Mouse (Mus musculus): Measurements from ENCODE around the gene Pin4.
A peak's percentile ranks its signal among the peaks of the same experiment; 100 is the strongest.

Gene Pin4

DNA sequence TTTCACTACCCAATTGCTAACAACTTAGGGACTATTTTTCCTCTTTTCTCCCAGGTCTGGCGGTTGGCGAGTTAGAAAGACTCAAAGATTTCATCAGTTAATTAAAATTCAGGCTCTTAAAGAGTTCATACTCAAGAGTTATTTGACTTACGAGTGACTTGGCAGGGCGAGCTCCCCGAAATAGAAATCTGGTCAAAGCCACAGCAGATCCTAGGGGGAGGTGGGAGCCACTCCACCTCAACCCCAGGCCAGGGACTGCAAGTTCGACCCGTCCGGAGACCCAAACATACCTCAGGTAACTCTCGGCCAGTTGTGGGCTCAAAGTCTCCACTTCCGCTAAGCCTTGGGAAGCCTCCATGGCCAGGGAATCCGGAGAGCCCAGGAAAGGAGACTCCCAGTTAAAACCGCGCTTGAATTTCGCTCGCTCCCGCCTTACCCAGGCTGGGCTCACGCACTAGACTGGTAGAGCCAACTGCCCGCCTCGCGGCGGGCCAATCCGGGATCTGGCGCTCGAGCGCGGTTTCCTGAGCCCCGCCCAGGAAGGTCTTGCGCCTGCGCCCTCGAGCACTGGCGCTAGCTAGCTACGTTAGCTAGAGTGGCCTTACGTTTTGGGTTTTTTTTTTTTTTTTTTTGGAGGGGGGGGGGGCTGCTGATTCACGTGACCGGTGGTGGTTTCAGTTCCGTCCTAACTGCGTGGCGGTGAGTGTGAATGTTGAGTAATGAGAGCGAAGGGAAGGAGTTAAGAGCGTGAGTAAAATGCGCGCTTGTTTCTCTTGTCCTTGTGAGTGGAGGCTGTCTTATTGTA lies 37.6 kb downstream of the Pin4 start, which contains the start of gene Ercc6l:
Ercc6l (minus strand) TSS at position 474 of the 805 bp plus-strand sequence.
- peak; percentile 85 to 90 for DNase-seq (ENCODE audit: low spot score in 2 of 2)

DNA sequence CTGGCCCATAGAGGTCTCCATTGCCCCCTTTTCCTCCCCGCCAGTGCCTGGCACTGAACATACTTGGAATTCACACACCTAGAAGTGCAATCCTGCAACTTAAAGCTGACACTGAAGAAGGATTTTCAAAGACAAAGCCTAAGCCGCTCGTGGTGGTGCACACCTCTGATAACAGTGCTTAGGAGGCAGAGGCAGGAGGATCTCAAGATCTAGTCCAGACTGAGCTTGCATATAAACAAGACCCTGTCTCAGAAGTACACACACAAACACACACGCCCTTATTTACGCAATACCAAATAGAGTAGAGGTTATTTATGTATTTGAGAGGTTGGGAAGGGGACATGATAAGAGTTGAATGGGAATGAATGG lies 38.2 kb downstream of the Pin4 start:
- DNase-seq (ENCODE audit: low spot score in 2 of 2), result no peak

DNA sequence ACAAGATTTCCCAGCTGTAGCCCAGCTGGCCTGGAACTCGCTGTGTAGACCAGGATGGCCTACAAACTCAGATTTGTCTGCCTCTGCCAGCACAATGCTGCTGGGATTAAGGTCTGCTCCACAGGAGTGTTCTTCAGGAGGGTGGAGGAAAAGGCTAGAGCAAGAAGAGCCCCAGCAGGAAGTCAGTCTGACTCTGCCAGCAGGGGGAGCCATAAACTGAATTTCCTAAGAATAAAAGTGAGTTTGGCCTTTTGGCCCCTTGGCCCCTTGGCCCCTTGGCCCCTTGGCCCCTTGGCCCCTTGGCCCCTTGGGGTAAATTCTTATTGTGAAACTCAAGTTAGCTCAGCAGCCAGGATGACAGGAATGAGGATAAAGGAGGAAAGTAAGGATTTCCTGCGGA lies 40.5 kb downstream of the Pin4 start:
- DNase-seq (ENCODE audit: low spot score in 2 of 2), result peak; percentile 34 to 38

DNA sequence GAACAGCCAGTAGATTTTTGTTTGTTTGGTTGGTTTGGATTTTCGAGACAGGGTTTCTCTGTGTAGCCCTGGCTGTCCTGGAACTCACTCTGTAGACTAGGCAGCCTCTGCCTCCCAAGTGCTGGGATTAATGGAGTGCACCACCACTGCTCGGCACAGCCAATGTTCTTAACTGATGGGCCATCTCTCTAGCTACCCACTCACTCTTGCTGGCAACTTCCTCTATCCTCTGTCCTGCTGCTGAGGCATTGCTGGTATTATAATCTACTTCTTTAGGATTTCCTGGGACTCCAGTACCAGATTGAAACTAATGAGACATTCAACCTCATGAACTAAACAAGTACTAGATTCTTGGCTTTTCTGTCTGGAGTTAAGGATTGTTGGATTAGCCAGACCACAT lies 41.3 kb downstream of the Pin4 start:
- no peak for DNase-seq (ENCODE audit: low spot score in 2 of 2)

DNA sequence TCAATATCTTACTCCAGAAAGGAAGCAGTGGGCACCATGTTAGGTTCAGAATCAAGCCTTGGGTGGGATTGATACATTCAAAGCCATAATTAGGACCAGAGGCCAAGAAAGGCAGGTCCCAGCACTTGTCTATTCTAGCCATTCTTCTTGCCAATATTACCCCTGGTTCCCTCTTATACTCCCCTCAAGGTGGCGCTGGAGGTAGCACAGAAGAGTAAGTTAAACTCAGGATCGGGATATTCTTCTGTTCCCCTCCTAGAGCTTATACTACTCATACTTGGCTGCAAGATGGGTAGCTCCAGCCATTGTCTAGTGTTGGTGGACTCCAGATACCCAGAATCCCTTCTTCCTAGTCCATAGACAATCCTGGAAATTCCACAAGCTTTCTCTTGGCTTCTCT lies 43.8 kb downstream of the Pin4 start:
- no peak for DNase-seq (ENCODE audit: low spot score in 2 of 2)

DNA sequence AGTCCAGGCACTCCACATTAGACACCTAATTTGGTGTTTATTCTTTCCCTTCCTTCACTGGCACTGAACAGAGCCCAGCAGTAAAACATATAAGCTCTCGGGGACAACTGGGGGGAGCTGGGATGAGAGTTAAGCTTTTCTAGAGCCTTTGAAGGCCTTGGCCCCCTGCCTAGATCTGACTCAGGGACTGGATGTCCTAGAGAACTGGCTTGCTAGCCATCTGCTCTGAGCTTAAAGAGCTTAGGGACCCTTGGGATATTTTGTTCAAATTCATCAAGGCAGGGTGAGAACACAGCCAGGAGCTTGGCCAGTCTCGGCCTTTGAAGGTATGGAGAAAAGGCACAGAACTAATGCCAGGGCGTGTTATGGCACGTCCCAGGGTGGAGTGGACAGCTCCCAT lies 44.3 kb downstream of the Pin4 start:
- no peak for DNase-seq (ENCODE audit: low spot score in 2 of 2)

DNA sequence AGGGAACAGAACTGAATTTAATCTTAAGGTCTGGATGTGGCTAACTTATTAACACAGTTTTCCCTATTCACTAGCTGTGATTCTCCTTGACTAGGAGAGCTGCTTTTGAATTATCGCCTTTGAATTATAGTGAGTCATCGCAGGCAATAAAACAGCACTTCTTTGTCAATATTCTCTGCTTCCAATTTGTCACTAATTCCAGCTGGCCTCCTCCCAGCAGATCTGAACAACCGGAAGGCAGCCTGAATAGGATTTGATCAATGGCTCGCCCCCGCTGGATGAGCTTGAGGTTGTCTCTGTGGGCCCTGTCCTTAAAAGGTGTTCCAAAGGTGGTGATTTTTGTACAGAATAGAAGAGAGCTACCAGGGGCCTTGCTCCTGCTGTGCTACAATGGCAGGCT lies 47.3 kb downstream of the Pin4 start:
- DNase-seq (ENCODE audit: low spot score in 2 of 2), result no peak

DNA sequence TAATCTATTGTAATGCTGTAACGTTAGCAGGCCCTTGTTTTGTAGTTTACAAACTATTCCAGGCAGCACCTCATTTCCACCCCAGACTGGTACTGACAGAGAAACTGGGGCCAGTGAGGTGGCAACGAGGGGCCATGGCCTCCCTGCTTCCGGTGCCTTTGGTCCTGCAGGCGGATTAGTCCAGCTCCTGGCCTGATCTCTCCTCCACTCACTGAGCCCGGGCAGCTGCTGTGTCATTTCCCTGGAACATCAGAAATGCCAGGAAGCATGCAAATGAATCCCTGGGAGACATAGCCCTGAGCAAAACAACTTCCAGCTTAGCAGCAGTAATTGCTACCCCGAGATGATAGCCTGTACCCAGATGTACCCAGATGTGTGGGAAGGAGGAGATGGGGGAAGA lies 47.7 kb downstream of the Pin4 start:
- DNase-seq (ENCODE audit: low spot score in 2 of 2), result no peak

DNA sequence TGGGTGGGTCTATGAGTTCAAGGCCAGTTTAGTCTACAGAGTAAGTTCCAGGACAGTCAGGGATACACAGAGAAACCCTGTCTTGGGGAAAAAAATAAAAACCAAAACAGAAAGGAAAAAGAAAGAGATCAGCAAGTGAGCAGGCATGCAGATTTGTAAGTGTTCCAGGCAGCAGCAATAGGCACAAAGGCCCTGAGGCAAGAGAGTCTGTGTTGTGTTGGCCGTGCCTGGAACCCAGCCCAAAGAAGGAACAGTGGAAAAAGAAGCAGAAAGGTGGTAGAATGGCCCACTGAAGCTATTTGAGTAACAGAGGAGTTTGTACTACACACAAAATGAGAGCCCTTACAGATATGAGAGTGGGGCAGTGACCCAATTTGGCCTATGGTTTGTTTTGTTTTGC lies 50.5 kb downstream of the Pin4 start:
- no peak for DNase-seq (ENCODE audit: low spot score in 2 of 2)

DNA sequence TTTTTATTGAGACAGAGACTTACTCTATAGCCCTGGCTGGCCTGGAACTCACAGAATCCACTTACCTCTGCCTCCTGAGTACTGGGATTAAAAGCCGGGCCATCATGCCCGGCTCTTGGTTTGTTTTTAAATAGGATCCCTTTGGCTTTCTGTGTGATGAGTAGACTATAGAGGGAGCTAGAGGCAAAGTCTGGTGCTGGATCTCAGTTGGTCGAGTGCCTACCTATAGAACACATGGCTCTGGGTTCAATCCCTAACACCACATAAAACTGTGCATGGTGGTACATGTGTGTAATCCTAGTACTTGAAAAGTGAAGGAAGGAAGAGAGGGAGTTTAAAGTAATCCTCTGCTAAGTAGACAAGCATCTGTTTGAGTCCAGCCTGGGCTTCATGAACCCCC lies 50.9 kb downstream of the Pin4 start:
- no peak for DNase-seq (ENCODE audit: low spot score in 2 of 2)

DNA sequence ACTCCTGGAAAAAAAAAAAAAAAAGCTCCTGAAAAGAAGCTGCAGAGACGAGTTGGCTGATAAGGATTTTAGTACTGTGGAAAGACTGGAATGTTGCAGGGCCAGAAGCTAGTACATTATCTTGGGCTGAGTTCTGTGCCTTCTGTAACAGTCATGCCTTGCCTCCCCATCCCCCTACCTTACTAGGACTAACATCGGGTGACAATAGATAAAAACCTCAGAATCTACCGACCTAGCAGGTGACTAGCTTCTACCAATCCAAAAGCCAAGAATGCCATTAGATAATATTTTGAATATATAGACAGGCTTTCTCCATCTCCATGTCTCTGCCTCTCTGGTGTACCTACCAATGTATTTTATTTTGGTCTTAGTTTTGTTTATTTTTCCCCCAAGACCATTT lies 51.7 kb downstream of the Pin4 start:
- DNase-seq (ENCODE audit: low spot score in 2 of 2), result no peak

DNA sequence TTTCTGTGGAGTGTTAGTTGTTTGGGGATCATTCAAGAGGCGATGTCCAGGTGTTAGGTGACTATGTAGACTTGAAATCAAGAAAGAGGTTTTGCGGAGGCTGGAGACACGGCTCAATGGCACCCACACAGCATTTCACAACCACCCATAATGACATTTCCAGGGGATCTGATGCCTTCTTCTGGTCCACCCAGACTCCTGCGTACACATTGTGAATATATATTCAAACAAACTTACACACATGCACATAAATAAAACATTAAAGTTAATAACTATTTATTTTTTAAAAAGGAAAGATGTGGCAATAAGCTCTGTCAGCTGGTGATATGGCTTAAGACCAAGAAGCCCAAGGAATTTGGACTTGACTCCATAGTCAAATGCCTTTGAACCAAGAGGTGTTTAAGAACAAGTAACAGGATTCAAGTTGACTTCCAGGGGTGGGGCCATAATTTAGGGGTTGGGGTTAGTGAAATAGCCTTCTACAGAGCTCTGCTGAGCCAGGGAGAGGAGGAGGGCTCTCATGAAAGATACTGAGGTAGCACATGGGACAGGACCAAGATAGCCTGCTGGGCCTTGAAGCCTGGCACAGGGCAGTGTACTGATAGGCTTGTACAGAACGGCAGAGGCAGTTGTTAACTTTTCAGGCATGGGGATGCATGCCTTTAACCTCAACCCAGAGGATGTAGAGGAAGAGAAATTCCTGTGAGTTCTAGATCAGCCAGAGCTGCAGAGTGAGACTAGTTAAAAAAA lies 56.5 kb downstream of the Pin4 start:
- DNase-seq (ENCODE audit: low spot score in 2 of 2), result no peak

Data from natural killer cell, adult 2 months (primary cell).